Mouse (Mus musculus): Measurements from ENCODE around the gene Tpcn2. TPM values are rescaled to one million over a fixed set of nuclear protein-coding genes. Genes with fewer than 3 reads are reported as not detected.

Gene Tpcn2
- total RNA-seq, 2 experiments from 2014 or later = 3.0 to 4.2 TPM

GRCm38 (mm10) chr7:145181376-145182034 is 102.3 kb downstream of the Tpcn2 start:
- intact Hi-C loops (cut with DNase I) = no loop called here
- DNase-seq (ENCODE audit: low spot score) = no peak

DNA sequence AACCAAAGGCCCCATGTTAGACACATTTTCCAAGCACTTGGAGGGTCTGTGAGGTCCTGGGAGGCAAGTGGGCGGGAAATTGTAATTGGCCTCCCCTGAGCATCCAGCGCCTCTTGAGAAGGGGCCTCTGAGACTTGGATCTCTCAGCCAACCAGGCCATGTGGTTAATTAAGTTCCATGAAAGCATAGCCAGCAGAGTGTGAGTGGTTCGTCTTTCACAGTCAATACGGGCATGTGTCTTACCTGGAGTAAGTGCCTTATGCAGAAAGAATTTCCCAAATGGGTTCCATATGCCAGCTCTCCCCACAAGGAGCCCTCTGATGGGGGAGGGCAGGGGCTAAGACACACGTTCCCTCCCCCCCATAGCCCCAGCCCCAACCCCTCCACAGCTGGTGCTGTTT is 104.1 kb downstream of the Tpcn2 start:
- no peak for DNase-seq (ENCODE audit: low spot score)
- intact Hi-C loops (cut with DNase I) = no loop called here

- intact Hi-C loops (cut with DNase I) = no loop called here
- no peak for DNase-seq (ENCODE audit: low spot score)
These were observed 106.8 kb downstream of the Tpcn2 start for GRCm38 (mm10) chr7:145176750-145177589.

- DNase-seq (ENCODE audit: low spot score) = no peak
- intact Hi-C loops (cut with DNase I) = no loop called here
These were observed 110.2 kb downstream of the Tpcn2 start for GRCm38 (mm10) chr7:145173563-145173962.

DNA sequence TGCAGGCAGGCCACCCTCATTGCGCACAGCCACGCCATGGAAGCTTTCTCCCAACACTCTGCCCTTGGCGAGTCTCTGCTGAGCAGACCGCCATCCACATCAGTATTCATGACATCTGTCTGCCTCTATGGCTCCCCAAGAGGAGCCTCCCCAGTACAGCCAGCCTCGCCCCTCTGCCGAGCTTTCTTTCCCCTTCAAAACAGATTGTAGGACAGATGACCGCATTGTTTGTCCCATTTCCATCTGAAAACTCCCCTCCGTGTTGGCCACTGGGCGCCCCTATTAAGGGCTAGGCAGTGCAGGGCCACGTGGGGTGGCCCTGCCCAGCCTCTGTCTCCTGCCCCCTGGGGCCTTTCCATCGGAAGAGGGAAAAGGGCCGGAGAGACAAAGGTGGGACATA is 110.7 kb downstream of the Tpcn2 start:
- DNase-seq (ENCODE audit: low spot score) = no peak
- intact Hi-C loops (cut with DNase I) = no loop called here

GRCm38 (mm10) chr7:145169703-145170102 is 114.1 kb downstream of the Tpcn2 start:
- no peak for DNase-seq (ENCODE audit: low spot score)
- intact Hi-C loops (cut with DNase I) = no loop called here

DNA sequence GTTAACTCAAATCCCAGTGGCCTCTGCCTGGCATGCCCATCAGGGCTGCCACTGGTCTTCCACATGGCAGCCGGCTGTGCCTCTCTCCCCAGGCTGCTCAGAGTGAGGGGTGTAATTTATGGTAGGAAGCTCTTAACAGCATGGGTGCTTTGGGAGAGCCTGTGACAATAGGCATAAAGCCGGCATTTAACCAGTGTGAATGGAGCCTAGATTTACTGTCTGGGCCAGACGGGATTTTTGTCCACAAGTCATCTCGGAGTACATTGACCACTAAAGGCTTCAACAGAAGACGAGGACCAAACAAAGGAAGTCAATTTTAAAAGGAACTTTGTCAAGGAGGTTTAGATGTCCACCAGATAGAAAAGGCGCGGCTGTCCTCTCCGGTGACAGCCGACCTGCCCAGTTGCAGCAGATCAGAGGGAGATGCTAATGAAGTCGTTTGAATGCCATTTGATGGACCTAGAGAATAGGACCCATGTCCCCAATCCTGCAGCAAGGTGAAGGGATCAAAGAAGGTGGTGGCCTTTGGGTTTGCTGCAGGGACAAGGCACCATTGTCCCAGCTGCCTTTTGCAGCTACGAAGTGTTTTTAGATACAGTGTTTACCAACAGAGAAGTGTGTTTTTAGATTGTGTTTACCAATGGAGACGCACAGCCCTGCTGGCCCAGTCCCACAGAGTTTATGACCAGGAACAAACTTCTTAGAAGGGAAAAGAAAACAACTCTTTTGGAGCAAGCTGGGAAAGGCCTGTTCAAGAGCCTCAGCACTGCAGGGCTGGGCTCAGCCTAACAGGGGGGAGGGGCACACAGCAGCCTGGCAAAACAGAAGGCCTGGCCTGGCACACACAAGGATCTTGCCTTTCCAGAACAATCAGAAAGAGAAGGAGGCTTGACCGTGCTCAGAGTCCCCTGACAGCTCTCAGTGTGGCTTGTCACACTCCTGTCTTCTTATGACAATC is 124.2 kb downstream of the Tpcn2 start:
- no peak for DNase-seq (ENCODE audit: low spot score)
- intact Hi-C loops (cut with DNase I) = no loop called here

DNA sequence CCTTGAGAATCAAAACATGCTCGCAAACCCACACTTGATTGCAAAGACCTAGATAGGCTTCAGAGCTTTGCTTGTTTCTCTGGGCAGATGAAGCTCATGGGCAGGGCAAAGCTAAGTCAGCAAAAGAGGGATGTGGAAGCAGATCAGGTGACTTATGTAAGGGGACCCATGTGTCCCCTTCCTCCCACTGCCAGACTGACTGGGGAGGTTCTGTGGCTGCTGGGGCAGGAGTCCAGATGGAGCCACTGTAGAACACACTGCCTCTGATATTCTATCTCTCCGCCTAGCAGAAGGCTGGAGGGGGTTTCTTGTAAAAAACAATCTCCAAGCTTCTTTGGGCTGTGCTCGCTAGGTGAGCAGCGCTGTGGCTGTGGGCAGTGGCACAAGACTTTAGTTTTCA is 128.1 kb downstream of the Tpcn2 start:
- intact Hi-C loops (cut with DNase I) = no loop called here
- no peak for DNase-seq (ENCODE audit: low spot score)

DNA sequence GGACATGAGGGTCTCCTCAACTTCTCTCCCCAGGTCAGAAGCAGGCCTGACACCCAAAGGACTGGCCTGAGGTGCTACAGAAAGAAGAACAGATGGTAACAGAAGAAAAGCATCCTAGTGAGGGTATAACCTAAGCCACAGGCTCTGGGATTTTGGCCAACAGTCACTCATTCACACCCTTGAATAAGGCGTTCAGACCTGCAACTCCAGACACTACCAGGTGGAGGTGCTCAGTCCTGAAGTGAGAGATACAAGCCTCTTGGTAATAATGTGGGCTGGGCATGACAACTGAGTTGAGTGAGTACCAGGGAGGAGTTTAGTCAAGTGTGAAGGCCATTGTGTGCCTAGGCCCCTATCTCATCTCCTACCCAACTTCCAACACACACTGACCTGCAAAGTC is 129.7 kb downstream of the Tpcn2 start:
- DNase-seq (ENCODE audit: low spot score) = no peak
- intact Hi-C loops (cut with DNase I) = no loop called here

DNA sequence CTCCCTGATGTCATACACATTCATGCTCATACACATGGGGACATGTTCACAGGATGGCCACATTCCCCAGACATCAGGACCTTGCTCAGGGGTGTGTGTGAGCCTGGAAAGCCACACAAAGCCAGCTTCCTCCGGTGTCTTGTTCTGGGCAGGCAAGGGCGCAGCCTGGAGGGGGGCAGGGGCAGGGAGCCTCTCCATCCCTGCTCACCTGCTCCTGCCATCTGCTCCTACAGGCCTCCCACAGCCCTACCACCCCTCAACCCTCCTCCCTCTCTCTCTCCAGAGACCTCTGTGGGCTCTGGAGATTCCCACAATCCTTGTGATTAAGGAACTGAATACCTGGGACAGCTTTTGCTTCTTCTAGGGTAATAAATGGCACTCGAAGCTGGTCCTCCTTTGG is 132.0 kb downstream of the Tpcn2 start:
- DNase-seq (ENCODE audit: low spot score) = no peak
- intact Hi-C loops (cut with DNase I) = no loop called here

DNA sequence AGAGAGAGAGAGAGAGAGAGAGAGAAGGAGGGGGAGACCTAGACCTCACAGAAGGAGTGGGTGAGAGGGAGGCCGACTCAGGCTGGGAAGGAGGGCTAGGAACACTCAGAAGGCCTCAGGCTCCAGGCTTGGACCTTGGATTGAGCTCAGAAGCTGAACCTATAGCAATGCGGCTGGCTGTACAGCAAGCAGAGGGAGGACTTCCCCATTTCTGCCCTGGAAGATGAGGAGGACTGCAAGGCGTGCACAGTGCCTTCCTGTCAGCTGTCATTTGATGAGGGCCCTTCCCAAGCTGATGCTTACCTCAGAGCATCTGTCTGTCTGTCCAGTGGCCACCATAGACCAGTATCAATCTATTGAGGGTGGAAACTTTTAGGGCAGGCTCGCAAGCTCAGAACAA is 134.9 kb downstream of the Tpcn2 start:
- intact Hi-C loops (cut with DNase I) = no loop called here
- DNase-seq (ENCODE audit: low spot score) = no peak

DNA sequence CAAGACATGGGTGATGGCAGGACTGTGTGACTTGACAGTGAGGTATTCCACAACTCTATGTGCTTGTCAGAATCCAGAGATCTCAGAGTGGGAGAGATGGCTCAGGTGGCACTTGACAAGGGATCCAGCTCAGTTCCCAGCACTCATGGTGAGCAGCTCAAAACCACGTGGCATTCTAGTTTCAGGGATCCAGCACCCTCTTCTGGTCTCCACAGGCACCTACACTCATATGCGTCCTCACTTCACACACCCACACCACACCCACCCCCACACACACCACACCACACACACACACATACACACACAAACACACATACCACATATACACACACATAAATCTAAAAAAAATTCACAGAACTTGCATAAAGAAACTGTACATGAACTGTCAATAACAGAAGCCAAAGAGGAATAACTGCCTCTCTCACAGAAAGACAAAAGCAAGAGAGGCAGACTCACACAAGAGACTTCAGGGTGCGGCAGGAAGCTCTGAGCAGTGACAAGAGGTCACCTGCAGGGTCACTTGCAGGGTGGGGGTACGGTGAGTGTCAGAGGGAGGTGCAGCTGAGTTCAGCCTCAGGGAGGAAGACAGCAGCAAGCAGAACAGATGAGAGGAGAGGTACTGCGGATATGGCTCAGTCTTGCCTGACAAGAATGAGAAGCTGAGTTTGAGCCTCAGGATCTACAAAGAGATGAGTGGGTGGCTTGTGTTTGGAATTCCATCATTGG is 135.7 kb downstream of the Tpcn2 start:
- intact Hi-C loops (cut with DNase I) = no loop called here
- DNase-seq (ENCODE audit: low spot score) = no peak

DNA sequence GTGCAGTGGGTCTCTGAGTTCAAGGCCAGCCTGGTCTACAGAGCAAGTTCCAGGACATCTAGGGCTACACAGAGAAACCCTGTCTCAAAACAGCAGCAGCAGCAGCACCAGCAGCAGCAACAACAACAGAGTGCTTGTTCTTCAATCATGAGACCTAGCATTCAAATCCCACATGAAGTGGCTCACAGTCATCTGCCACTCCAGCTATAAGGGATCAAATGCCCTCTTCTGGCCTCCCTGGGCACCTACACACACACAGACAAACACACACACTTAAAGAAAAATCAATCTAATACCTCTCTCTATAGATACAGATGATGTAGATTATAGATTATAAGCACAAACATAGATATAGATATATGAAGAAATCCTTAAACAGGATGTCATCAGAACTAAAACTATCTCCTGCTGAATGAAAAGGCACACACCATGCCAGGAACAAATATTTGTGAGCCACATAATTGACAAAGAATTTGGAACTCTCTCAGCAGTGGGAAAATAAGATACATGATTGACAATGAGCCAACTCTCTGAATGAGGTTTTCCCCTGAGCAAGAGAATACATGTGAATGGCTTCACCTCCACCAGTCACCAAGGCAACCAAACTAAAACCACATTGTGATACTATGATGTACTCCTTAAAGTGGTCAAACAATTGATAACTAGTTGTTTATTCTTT is 137.4 kb downstream of the Tpcn2 start:
- intact Hi-C loops (cut with DNase I) = no loop called here
- no peak for DNase-seq (ENCODE audit: low spot score)

DNA sequence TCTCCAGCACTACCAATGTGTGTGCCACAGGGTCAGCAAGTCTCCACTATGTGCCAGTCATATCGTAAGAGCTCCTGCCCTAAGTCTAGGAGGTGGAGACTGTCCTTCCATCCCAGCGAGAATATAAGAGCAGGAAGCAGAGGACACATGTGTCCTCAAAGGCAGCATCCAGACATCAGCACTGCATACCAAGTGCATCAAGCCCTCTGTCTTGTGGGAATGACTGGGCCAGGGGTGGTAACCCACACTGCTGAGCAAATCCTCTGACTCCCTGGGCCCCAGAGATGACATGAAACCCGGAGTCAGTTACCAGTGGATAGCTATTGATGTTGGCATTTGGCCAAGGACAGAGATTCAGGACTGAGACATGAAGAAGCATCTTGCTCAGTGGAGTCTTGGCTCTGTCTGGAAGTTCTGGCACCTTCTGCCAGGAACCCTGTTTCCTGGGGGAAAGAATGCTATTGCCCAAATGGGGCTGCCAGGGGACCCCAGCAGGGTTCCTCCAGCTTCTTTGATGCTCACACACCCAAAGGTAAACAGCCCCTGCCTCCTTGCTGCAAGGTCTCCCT is 140.2 kb downstream of the Tpcn2 start:
- DNase-seq (ENCODE audit: low spot score) = no peak
- intact Hi-C loops (cut with DNase I) = no loop called here

DNA sequence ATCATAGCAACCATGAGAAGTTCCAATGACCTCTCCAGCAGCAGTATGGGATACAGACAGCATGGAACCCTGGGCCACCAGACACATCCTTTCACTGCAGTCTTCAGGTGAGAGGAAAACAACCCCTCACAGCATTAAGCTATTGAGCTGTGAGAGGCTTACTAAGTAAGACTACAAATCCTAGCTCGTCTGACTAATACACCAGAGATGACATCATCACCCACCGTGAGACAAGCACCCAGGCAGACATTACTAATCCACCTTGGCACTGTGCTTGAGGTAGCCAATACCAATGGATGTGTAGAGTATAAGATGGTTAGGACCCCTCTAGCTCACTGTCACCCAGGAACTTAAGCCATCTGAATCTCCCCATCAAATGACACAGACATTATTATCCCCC is 143.2 kb downstream of the Tpcn2 start:
- intact Hi-C loops (cut with DNase I) = no loop called here
- no peak for DNase-seq (ENCODE audit: low spot score)

DNA sequence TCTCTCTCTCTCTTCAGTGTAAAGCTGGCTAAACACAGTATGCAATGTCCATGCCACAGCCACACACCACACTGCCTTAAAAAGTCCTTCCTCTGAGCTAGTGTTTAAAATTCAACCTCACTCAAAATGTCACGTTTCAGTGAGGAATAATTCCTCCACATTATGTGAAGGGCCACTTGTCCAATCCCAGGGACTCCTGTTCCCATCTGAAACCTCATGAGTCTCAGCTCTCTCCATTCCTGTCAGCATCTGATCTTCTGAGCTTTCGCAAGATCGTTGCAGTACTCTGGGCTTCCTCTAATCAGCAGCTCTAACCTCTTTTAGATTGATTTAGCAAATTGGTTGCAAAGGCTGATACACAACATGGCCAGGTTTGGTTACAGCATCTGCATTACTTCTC is 144.2 kb downstream of the Tpcn2 start:
- intact Hi-C loops (cut with DNase I) = no loop called here
- DNase-seq (ENCODE audit: low spot score) = no peak

DNA sequence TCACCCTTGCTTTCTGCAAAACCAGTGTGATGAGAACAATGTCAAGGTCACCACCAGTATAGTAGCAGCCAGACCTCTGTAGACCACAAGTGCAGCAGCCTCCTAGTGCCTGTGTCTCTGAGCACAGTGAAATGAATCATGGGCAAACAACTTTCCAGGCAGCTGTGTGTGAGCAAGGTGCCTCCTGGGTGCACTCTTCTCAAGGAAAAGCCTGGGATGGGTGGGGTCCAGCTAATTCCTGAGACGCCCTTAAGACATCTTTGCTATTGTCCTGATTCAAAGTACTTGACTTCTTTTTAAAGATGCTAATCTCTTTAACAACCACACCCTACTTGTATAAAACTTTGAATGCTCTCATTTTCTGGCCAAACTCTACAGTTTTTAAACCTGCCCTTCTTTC is 144.7 kb downstream of the Tpcn2 start:
- no peak for DNase-seq (ENCODE audit: low spot score)

DNA sequence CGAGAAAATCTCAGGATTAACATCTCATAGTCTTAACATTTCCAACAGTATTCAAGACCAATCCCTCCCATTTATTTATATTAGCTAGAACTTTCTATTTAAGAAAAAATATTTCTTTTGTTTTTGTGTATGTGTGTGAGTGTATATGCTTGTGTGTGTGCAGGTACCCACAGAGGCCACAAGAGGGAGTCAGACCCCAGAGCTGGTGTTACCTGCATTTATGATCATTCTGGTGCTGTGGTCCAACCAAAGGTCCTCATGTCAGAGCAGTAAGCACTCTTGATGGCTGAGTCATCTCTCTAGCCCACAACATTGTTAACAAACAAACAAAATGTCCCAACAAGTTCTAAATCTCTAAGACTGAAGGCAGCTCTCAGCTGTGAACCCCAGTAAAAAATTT is 145.9 kb downstream of the Tpcn2 start:
- no peak for DNase-seq (ENCODE audit: low spot score)
- intact Hi-C loops (cut with DNase I) = no loop called here

More for the DNA sequence above, 144.7 kb downstream of the Tpcn2 start:
- intact Hi-C loops (cut with DNase I) = no loop called here

GRCm38 (mm10) chr7:145136831-145137230 is 147.0 kb downstream of the Tpcn2 start:
- no peak for DNase-seq (ENCODE audit: low spot score)
- intact Hi-C loops (cut with DNase I) = no loop called here
